Mouse (Mus musculus) stomach, postnatal 0 days (tissue): ENCODE data around the gene Klf12. TPM values are rescaled to one million over a fixed set of nuclear protein-coding genes. Genes with fewer than 3 reads are reported as not detected.

ENCODE experiments used
- ATAC-seq: fragments of 200-750 bp; cut with Nextera tagmentation; 2 replicates; pipeline ENCODE4 v1.8.0; 2017; ENCODE audit not compliant: low FRiP score, low TSS enrichment
- DNase-seq: peaks from one replicate; pipeline ENCODE4 v3.0.0-alpha.2; 2016; ENCODE audit warnings: low spot score
- H3K27ac ChIP-seq: fragments of 300-500 bp; sonication (generic); replicated peaks from 2 replicates; pipeline ENCODE4 v1.5.1; 2014; ENCODE audit warnings: mild to moderate bottlenecking, control low read depth
- H3K27me3 ChIP-seq: fragments of 300-500 bp; sonication (generic); 2 replicates; pipeline ENCODE4 v1.6.1; 2014; ENCODE audit warnings: low read length; ENCODE audit not compliant: control insufficient read depth, insufficient read depth
- H3K36me3 ChIP-seq: fragments of 300-500 bp; sonication (generic); 2 replicates; pipeline ENCODE4 v1.6.1; 2014; ENCODE audit warnings: low read length, mixed read lengths; ENCODE audit not compliant: control insufficient read depth, insufficient read depth
- H3K4me1 ChIP-seq: fragments of 300-500 bp; sonication (generic); replicated peaks from 2 replicates; pipeline ENCODE4 v1.6.1; 2014; ENCODE audit warnings: antibody characterized with exemption; ENCODE audit not compliant: control insufficient read depth, insufficient read depth
- H3K4me2 ChIP-seq: fragments of 300-500 bp; sonication (generic); replicated peaks from 2 replicates; pipeline ENCODE4 v1.6.1; 2014; ENCODE audit warnings: low read depth, mild to moderate bottlenecking, control low read depth, moderate library complexity
- H3K4me3 ChIP-seq: fragments of 300-500 bp; sonication (generic); 2 replicates; pipeline ENCODE4 v1.5.1; 2014; ENCODE audit warnings: low read depth, low read length, control low read depth
- H3K9ac ChIP-seq: fragments of 300-500 bp; sonication (generic); 2 replicates; pipeline ENCODE4 v1.6.1; 2014; ENCODE audit warnings: mild to moderate bottlenecking, low read length, control low read depth, mixed read lengths
- H3K9me3 ChIP-seq: fragments of 300-500 bp; sonication (generic); 2 replicates; pipeline ENCODE4 v1.6.1; 2016; ENCODE audit warnings: low read length; ENCODE audit not compliant: control insufficient read depth
- CTCF ChIP-seq: IDR thresholded peaks from 2 replicates; pipeline ENCODE4 v1.5.1; 2016; ENCODE audit warnings: antibody characterized with exemption, low read depth, mild to moderate bottlenecking, moderate library complexity
- EP300 ChIP-seq: optimal IDR thresholded peaks from 2 replicates; pipeline ENCODE3; 2016; ENCODE audit warnings: antibody characterized with exemption
- WGBS: fragments of 180-500 bp; shearing (Covaris S2); extraction: QIAGEN DNeasy Blood & Tissue Kit; methylation state at CpG from one replicate; pipeline ENCODE4 v1.1.7; 2014; 5-methylcytosine and 5-hydroxymethylcytosine counted together
- polyA plus RNA-seq: library from polyadenylated mRNA; unstranded; fragments of >200 nt; fragmentation: Nextera tagmentation; extraction: Ambion mirVana; gene quantifications from 2 replicates; pipeline ENCODE4 v1.2.1, GENCODE M21; 2015

The Klf12 gene
- polyA plus RNA-seq, 1 experiment from 2014 or later = 3.8 TPM

- H3K27me3 ChIP-seq = no peaks in the 10 kb centered on the region
- no peak overlapping the region for H3K4me3 ChIP-seq
- TF ChIP-seq CTCF = no peak
- TF ChIP-seq EP300 = no peak
- H3K36me3 ChIP-seq = no peaks in the 10 kb centered on the region
- ATAC-seq = no peak
- WGBS = 90% methylated on average over 1 of the region's 1 CpGs
- no peak overlapping the region for H3K27ac ChIP-seq
- H3K4me2 ChIP-seq = no peak overlapping the region
- no peaks in the 10 kb centered on the region for H3K9me3 ChIP-seq
- no peak for DNase-seq
- H3K9ac ChIP-seq = no peak overlapping the region
- no peaks in the 10 kb centered on the region for H3K4me1 ChIP-seq
Observed at GRCm38 (mm10) chr14:100140370-100140769, 144.1 kb downstream of the Klf12 start.

- Histone ChIP-seq H3K9me3 (no peaks in the 10 kb centered on the region), H3K9ac (no peak overlapping the region), H3K4me1 (no peaks in the 10 kb centered on the region), H3K4me2 (no peak overlapping the region), H3K27ac (no peak overlapping the region), H3K27me3 (no peaks in the 10 kb centered on the region), H3K36me3 (no peaks in the 10 kb centered on the region), H3K4me3 (no peak overlapping the region)
- no peak for TF ChIP-seq CTCF
- TF ChIP-seq EP300 = no peak
- DNase-seq = no peak
- no peak for ATAC-seq
- WGBS = 55% methylated on average over 9 of the region's 9 CpGs
Observed at GRCm38 (mm10) chr14:100134304-100134703, 150.2 kb downstream of the Klf12 start.

- H3K9me3 ChIP-seq = no peaks in the 10 kb centered on the region
- 71% methylated on average over 4 of the region's 4 CpGs for WGBS
- H3K36me3 ChIP-seq = no peaks in the 10 kb centered on the region
- no peak overlapping the region for H3K27ac ChIP-seq
- H3K4me1 ChIP-seq = no peaks in the 10 kb centered on the region
- no peak overlapping the region for H3K9ac ChIP-seq
- H3K4me2 ChIP-seq = no peak overlapping the region
- ATAC-seq (no peak), DNase-seq (no peak)
- TF ChIP-seq CTCF (no peak), EP300 (no peak)
- no peak overlapping the region for H3K4me3 ChIP-seq
- H3K27me3 ChIP-seq = no peaks in the 10 kb centered on the region
Observed at GRCm38 (mm10) chr14:100132479-100132878, 152.0 kb downstream of the Klf12 start.

- DNase-seq (no peak), ATAC-seq (no peak)
- H3K27me3 ChIP-seq = no peaks in the 10 kb centered on the region
- 77% methylated on average over 6 of the region's 6 CpGs for WGBS
- no peak overlapping the region for H3K9ac ChIP-seq
- no peaks in the 10 kb centered on the region for H3K9me3 ChIP-seq
- no peak for TF ChIP-seq EP300
- TF ChIP-seq CTCF = no peak
- no peak overlapping the region for H3K4me2 ChIP-seq
- no peaks in the 10 kb centered on the region for H3K4me1 ChIP-seq
- no peak overlapping the region for H3K27ac ChIP-seq
- H3K4me3 ChIP-seq = no peak overlapping the region
- H3K36me3 ChIP-seq = no peaks in the 10 kb centered on the region
Observed at GRCm38 (mm10) chr14:100126126-100126525, 158.4 kb downstream of the Klf12 start.

GRCm38 (mm10) chr14:100121075-100121474, 163.4 kb downstream of the Klf12 start:
- H3K36me3 ChIP-seq = no peaks in the 10 kb centered on the region
- H3K27ac ChIP-seq = no peak overlapping the region
- H3K4me1 ChIP-seq = no peaks in the 10 kb centered on the region
- no peak for DNase-seq
- no peak for ATAC-seq
- H3K27me3 ChIP-seq = no peaks in the 10 kb centered on the region
- H3K9me3 ChIP-seq = no peaks in the 10 kb centered on the region
- WGBS = 77% methylated on average over 4 of the region's 4 CpGs
- H3K4me2 ChIP-seq = no peak overlapping the region
- H3K9ac ChIP-seq = no peak overlapping the region
- H3K4me3 ChIP-seq = no peak overlapping the region
- TF ChIP-seq EP300 = no peak
- TF ChIP-seq CTCF = no peak

GRCm38 (mm10) chr14:100119866-100120265, 164.6 kb downstream of the Klf12 start:
- DNase-seq (no peak), ATAC-seq (no peak)
- no peak overlapping the region for H3K27ac ChIP-seq
- H3K36me3 ChIP-seq = no peaks in the 10 kb centered on the region
- H3K27me3 ChIP-seq = no peaks in the 10 kb centered on the region
- H3K9ac ChIP-seq = no peak overlapping the region
- TF ChIP-seq EP300 (no peak), CTCF (no peak)
- H3K4me3 ChIP-seq = no peak overlapping the region
- WGBS = 71% methylated on average over 3 of the region's 3 CpGs
- H3K4me2 ChIP-seq = no peak overlapping the region
- no peaks in the 10 kb centered on the region for H3K9me3 ChIP-seq
- no peaks in the 10 kb centered on the region for H3K4me1 ChIP-seq
